Mouse (Mus musculus) MEL (cell line): ENCODE measurements at regions not wholly inside any gene's neighbourhood (a gene's known extent, or its start where the extent isn't known, plus 50 kb on each side); places are given as distances from the start of the nearest gene placed in this dataset.

Experiments
- DNase-seq: peaks from one replicate; pipeline ENCODE4 v3.0.0; 2011; ENCODE audit warnings: low read depth, low spot score
- H3K27ac ChIP-seq: 2 replicates; pipeline ENCODE4 v1.5.1; 2012; ENCODE audit warnings: low read depth, mild to moderate bottlenecking, control low read depth, low read length, moderate library complexity; ENCODE audit not compliant: control insufficient read depth
- H3K27me3 ChIP-seq, 2 experiments: fragments of 150-350 bp in 1 of 2; sonication (generic) in 1 of 2; 2 replicates each; pipeline ENCODE4 v1.6.1; 2012; ENCODE audit warnings: low read length in 2 of 2, mild to moderate bottlenecking in 2 of 2, improper control_type of control experiment in 1 of 2, moderate library complexity in 1 of 2; ENCODE audit not compliant: insufficient read depth in 2 of 2, control insufficient read depth in 1 of 2
- H3K36me3 ChIP-seq, 2 experiments: 2 replicates each; pipeline ENCODE4 v1.6.1; 2012 to 2014; ENCODE audit warnings: low read length in 2 of 2, improper control_type of control experiment in 1 of 2, inconsistent platforms in 1 of 2, mild to moderate bottlenecking in 1 of 2; ENCODE audit not compliant: insufficient read depth in 2 of 2, control insufficient read depth in 1 of 2
- H3K4me1 ChIP-seq, 2 experiments: fragments of 150-350 bp in 1 of 2; sonication (generic) in 1 of 2; 2 replicates each; pipeline ENCODE4 v1.6.1; 2012; ENCODE audit warnings: low read length in 2 of 2, improper control_type of control experiment in 1 of 2, mild to moderate bottlenecking in 1 of 2; ENCODE audit not compliant: insufficient read depth in 2 of 2, control insufficient read depth in 1 of 2
- H3K4me3 ChIP-seq, 2 experiments: fragments of 150-350 bp in 1 of 2; sonication (generic) in 1 of 2; 2 replicates each; pipeline ENCODE4 v1.5.1; 2012; ENCODE audit warnings: low read depth in 2 of 2, low read length in 2 of 2, mild to moderate bottlenecking in 2 of 2, moderate library complexity in 2 of 2, control low read depth in 1 of 2, improper control_type of control experiment in 1 of 2; ENCODE audit not compliant: control insufficient read depth in 1 of 2, insufficient read depth in 1 of 2
- H3K79me2 ChIP-seq: 2 replicates; pipeline ENCODE4 v1.6.1; 2012; ENCODE audit warnings: mild to moderate bottlenecking, low read length, moderate library complexity; ENCODE audit not compliant: control insufficient read depth, poor library complexity, insufficient read depth
- H3K9ac ChIP-seq: 2 replicates; pipeline ENCODE4 v1.6.1; 2012; ENCODE audit warnings: low read depth, mild to moderate bottlenecking, control low read depth, low read length, moderate library complexity; ENCODE audit not compliant: control insufficient read depth, poor library complexity, severe bottlenecking
- H3K9me3 ChIP-seq: fragments of 150-350 bp; sonication (generic); replicated peaks from 2 replicates; pipeline ENCODE4 v1.6.1; 2012; ENCODE audit warnings: mild to moderate bottlenecking, low read length, improper control_type of control experiment, moderate library complexity; ENCODE audit not compliant: insufficient read depth
- BHLHE40 ChIP-seq: IDR thresholded peaks from 2 replicates; pipeline ENCODE4 v1.6.1; 2012; ENCODE audit warnings: low read depth, mild to moderate bottlenecking, inconsistent platforms, low read length, improper control_type of control experiment, borderline replicate concordance
- CHD1 ChIP-seq: IDR thresholded peaks from 2 replicates; pipeline ENCODE4 v1.6.1; 2012; ENCODE audit warnings: low read depth, mild to moderate bottlenecking, inconsistent platforms, low read length, improper control_type of control experiment
- CHD2 ChIP-seq: IDR thresholded peaks from 2 replicates; pipeline ENCODE4 v1.6.1; 2011; ENCODE audit warnings: low read length, improper control_type of control experiment
- ETS1 ChIP-seq: IDR thresholded peaks from 2 replicates; pipeline ENCODE4 v1.6.1; 2012; ENCODE audit warnings: low read depth, mild to moderate bottlenecking, inconsistent platforms, low read length, improper control_type of control experiment, moderate library complexity
- GABPA ChIP-seq: IDR thresholded peaks from 2 replicates; pipeline ENCODE4 v1.6.1; 2012; ENCODE audit warnings: low read depth, mild to moderate bottlenecking, inconsistent platforms, low read length, improper control_type of control experiment, moderate library complexity
- KAT2A ChIP-seq: conservative IDR thresholded peaks from 2 replicates; pipeline ENCODE4 v1.6.1; 2012; ENCODE audit warnings: low read depth, low read length, improper control_type of control experiment, inconsistent platforms
- MAFK ChIP-seq: IDR thresholded peaks from 2 replicates; pipeline ENCODE4 v1.6.1; 2011; ENCODE audit warnings: low read depth, mild to moderate bottlenecking, low read length, improper control_type of control experiment, borderline replicate concordance
- MAX ChIP-seq: IDR thresholded peaks from 2 replicates; pipeline ENCODE4 v1.6.1; 2011; ENCODE audit warnings: low read length, improper control_type of control experiment
- MAZ ChIP-seq: IDR thresholded peaks from 2 replicates; pipeline ENCODE4 v1.6.1; 2012; ENCODE audit warnings: low read depth, mild to moderate bottlenecking, inconsistent platforms, low read length, improper control_type of control experiment
- MEF2A ChIP-seq: IDR thresholded peaks from 2 replicates; pipeline ENCODE4 v1.6.1; 2014; ENCODE audit warnings: low read depth, mild to moderate bottlenecking, inconsistent platforms, low read length, improper control_type of control experiment; ENCODE audit not compliant: poor library complexity, insufficient replicate concordance, severe bottlenecking; ENCODE audit errors: extremely low read depth
- MYB ChIP-seq: IDR thresholded peaks from 2 replicates; pipeline ENCODE4 v1.6.1; 2011; ENCODE audit warnings: mild to moderate bottlenecking, low read depth, low read length, improper control_type of control experiment
- NELFE ChIP-seq: IDR thresholded peaks from 2 replicates; pipeline ENCODE4 v1.6.1; 2011; ENCODE audit warnings: low read depth, low read length, improper control_type of control experiment
- NRF1 ChIP-seq: IDR thresholded peaks from 2 replicates; pipeline ENCODE4 v1.6.1; 2014; ENCODE audit warnings: low read depth, mild to moderate bottlenecking, inconsistent platforms, low read length, improper control_type of control experiment, moderate library complexity; ENCODE audit not compliant: poor library complexity, insufficient read depth, severe bottlenecking
- POLR2AphosphoS2 ChIP-seq: IDR thresholded peaks from 2 replicates; pipeline ENCODE4 v1.6.1; 2011; ENCODE audit warnings: low read length, improper control_type of control experiment
- RAD21 ChIP-seq: IDR thresholded peaks from 2 replicates; pipeline ENCODE4 v1.6.1; 2011; ENCODE audit warnings: mild to moderate bottlenecking, low read depth, low read length, improper control_type of control experiment
- RCOR1 ChIP-seq: IDR thresholded peaks from 2 replicates; pipeline ENCODE4 v1.6.1; 2012; ENCODE audit warnings: low read depth, mild to moderate bottlenecking, inconsistent platforms, low read length, improper control_type of control experiment
- SIN3A ChIP-seq: IDR thresholded peaks from 2 replicates; pipeline ENCODE4 v1.6.1; 2012; ENCODE audit warnings: low read length, improper control_type of control experiment, inconsistent platforms
- TAL1 ChIP-seq: IDR thresholded peaks from 2 replicates; pipeline ENCODE4 v1.6.1; 2012; ENCODE audit warnings: mild to moderate bottlenecking, inconsistent platforms, low read length, moderate library complexity, mixed read lengths
- TCF12 ChIP-seq: IDR thresholded peaks from 2 replicates; pipeline ENCODE4 v1.6.1; 2014; ENCODE audit warnings: low read depth, mild to moderate bottlenecking, inconsistent platforms, low read length, improper control_type of control experiment, moderate library complexity
- UBTF ChIP-seq: IDR thresholded peaks from 2 replicates; pipeline ENCODE4 v1.6.1; 2012; ENCODE audit warnings: low read depth, mild to moderate bottlenecking, inconsistent platforms, low read length, improper control_type of control experiment, moderate library complexity, borderline replicate concordance; ENCODE audit not compliant: insufficient read depth
- USF2 ChIP-seq, 2 experiments: IDR thresholded peaks; 2 replicates each; pipeline ENCODE4 v1.6.1; 2011 to 2012; ENCODE audit warnings: improper control_type of control experiment in 2 of 2, low read length in 2 of 2, borderline replicate concordance in 1 of 2, inconsistent platforms in 1 of 2, low read depth in 1 of 2, mild to moderate bottlenecking in 1 of 2; ENCODE audit not compliant: insufficient read depth in 1 of 2
- ZC3H11A ChIP-seq: IDR thresholded peaks from 2 replicates; pipeline ENCODE4 v1.6.1; 2012; ENCODE audit warnings: low read depth, mild to moderate bottlenecking, inconsistent platforms, low read length, improper control_type of control experiment
- ZKSCAN1 ChIP-seq: IDR thresholded peaks from 2 replicates; pipeline ENCODE4 v1.6.1; 2012; ENCODE audit warnings: low read depth, mild to moderate bottlenecking, inconsistent platforms, low read length, improper control_type of control experiment, moderate library complexity

- TF ChIP-seq POLR2AphosphoS2 (no peak), RCOR1 (no peak), GABPA (no peak), ETS1 (no peak), MAX (no peak), CHD2 (no peak), MYB (no peak), SIN3A (no peak), MEF2A (no peak), BHLHE40 (no peak), TCF12 (no peak), ZC3H11A (no peak), MAZ (no peak), KAT2A (no peak), USF2 (IDR thresholded peaks at IDR 0.05; ENCODE audit: borderline replicate concordance in 1 of 2, insufficient read depth in 1 of 2, low read depth in 1 of 2, low read length in 2 of 2) (no peak), NRF1 (no peak)
- TF ChIP-seq, all 39 proteins: peak for 0
- Histone ChIP-seq H3K36me3 (no peaks in the 10 kb centered on the region), H3K9ac (no peak overlapping the region), H3K27ac (no peak overlapping the region), H3K79me2 (no peaks in the 10 kb centered on the region), H3K4me3 (no peak overlapping the region), H3K27me3 (no peaks in the 10 kb centered on the region), H3K9me3 (no peaks in the 10 kb centered on the region), H3K4me1 (no peaks in the 10 kb centered on the region)
- DNase-seq = no peak
These were observed 137.7 kb upstream of the Id2 start for GRCm38 (mm10) chr12:25234636-25235035.

- H3K4me1 ChIP-seq = peaks cover 0 to 3% of the 10 kb centered on the region in 2 experiments; a peak in 1 of 4 replicates
These were observed 136.1 kb upstream of the Id2 start for GRCm38 (mm10) chr12:25233027-25233535.

More at GRCm38 (mm10) chr12:25233027-25233535, 136.1 kb upstream of the Id2 start:
- no peak overlapping the region for H3K4me3 ChIP-seq
- DNase-seq = no peak
- H3K36me3 ChIP-seq = no peaks in the 10 kb centered on the region
- H3K27ac ChIP-seq = no peak overlapping the region
- no peaks in the 10 kb centered on the region for H3K27me3 ChIP-seq
- no peaks in the 10 kb centered on the region for H3K9me3 ChIP-seq
- TF ChIP-seq RCOR1 (no peak), NELFE (no peak), MAX (no peak), UBTF (no peak), RAD21 (no peak), MYB (no peak), MAFK (no peak), CHD1 (no peak), POLR2AphosphoS2 (no peak), TCF12 (no peak), ZKSCAN1 (no peak), ETS1 (no peak), TAL1 (no peak), BHLHE40 (no peak)
- H3K79me2 ChIP-seq = no peaks in the 10 kb centered on the region
- H3K9ac ChIP-seq = no peak overlapping the region
